Mouse (Mus musculus): ENCODE data around the gene Gdap2.

- TF ChIP-seq POLR2A (IDR thresholded peaks at IDR 0.05; ENCODE audit: borderline replicate concordance, extremely low read depth, low read depth, low read length) (no peak), CTCF (IDR thresholded peaks at IDR 0.05; ENCODE audit: insufficient read depth, low read length) (no peak)
Observed at GRCm38 (mm10) chr3:100189444-100189843, 27.3 kb downstream of the Gdap2 start.

Data from lung, adult 2 months (tissue).